Mouse (Mus musculus) kidney, embryonic 15.5 days (tissue): ENCODE results near the gene Prrt1. TPM values are rescaled to one million over a fixed set of nuclear protein-coding genes. Genes with fewer than 3 reads are reported as not detected.

ENCODE experiments used
- ATAC-seq: fragments of 200-750 bp; cut with Nextera tagmentation; replicated peaks from 2 replicates; pipeline ENCODE4 v1.8.0; 2017; ENCODE audit warnings: moderate TSS enrichment; ENCODE audit not compliant: low FRiP score
- H3K27ac ChIP-seq: fragments of 300-500 bp; sonication (generic); 2 replicates; pipeline ENCODE4 v1.5.1; 2015; ENCODE audit warnings: mild to moderate bottlenecking, inconsistent platforms
- H3K27me3 ChIP-seq: fragments of 300-500 bp; sonication (generic); 2 replicates; pipeline ENCODE4 v1.6.1; 2015; ENCODE audit warnings: inconsistent platforms
- H3K36me3 ChIP-seq: fragments of 300-500 bp; sonication (generic); 2 replicates; pipeline ENCODE4 v1.6.1; 2015; ENCODE audit warnings: inconsistent platforms
- H3K4me1 ChIP-seq: fragments of 300-500 bp; sonication (generic); 2 replicates; pipeline ENCODE4 v1.6.1; 2015; ENCODE audit warnings: inconsistent platforms
- H3K4me2 ChIP-seq: fragments of 300-500 bp; sonication (generic); 2 replicates; pipeline ENCODE4 v1.6.1; 2015; ENCODE audit warnings: moderate library complexity, mild to moderate bottlenecking, inconsistent platforms
- H3K4me3 ChIP-seq: fragments of 300-500 bp; sonication (generic); replicated peaks from 2 replicates; pipeline ENCODE4 v1.5.1; 2015; ENCODE audit warnings: mild to moderate bottlenecking, inconsistent platforms
- H3K9ac ChIP-seq: fragments of 300-500 bp; sonication (generic); 2 replicates; pipeline ENCODE4 v1.6.1; 2015; ENCODE audit warnings: mild to moderate bottlenecking, inconsistent platforms
- H3K9me3 ChIP-seq: fragments of 300-500 bp; sonication (generic); replicated peaks from 2 replicates; pipeline ENCODE4 v1.6.1; 2016; ENCODE audit warnings: inconsistent platforms
- WGBS: fragments of 180-500 bp; shearing (Covaris S2); methylation state at CpG from one replicate; pipeline ENCODE4 v1.1.7; 2015; ENCODE audit warnings: mixed read lengths; 5-methylcytosine and 5-hydroxymethylcytosine counted together
- polyA plus RNA-seq: library from polyadenylated mRNA; unstranded; fragments of >200 nt; fragmentation: Nextera tagmentation; extraction: Ambion mirVana; gene quantifications from 2 replicates; pipeline ENCODE4 v1.2.1, GENCODE M21; 2015

Gene Prrt1
- polyA plus RNA-seq, 1 experiment from 2014 or later: 0.35 TPM

GRCm38 (mm10) chr17:34656666-34657065 lies 27.3 kb downstream of the Prrt1 start:
- Histone ChIP-seq H3K36me3 (peaks cover 31% of the 10 kb centered on the region), H3K27me3 (peaks cover 40% of the 10 kb centered on the region), H3K9me3 (no peaks in the 10 kb centered on the region), H3K4me3 (no peak overlapping the region), H3K27ac (no peak overlapping the region), H3K4me1 (peaks cover 42% of the 10 kb centered on the region), H3K4me2 (no peak overlapping the region), H3K9ac (no peak overlapping the region)
- 67% methylated on average over 8 of the region's 8 CpGs for WGBS
- ATAC-seq: no peak

GRCm38 (mm10) chr17:34657271-34657670 lies 27.9 kb downstream of the Prrt1 start:
- H3K27me3 ChIP-seq: peaks cover 41% of the 10 kb centered on the region
- H3K9me3 ChIP-seq: no peaks in the 10 kb centered on the region
- no peak overlapping the region for H3K27ac ChIP-seq
- H3K4me3 ChIP-seq: no peak overlapping the region
- WGBS: 18% methylated on average over 2 of the region's 2 CpGs
- peaks cover 25% of the 10 kb centered on the region for H3K36me3 ChIP-seq
- no peak overlapping the region for H3K9ac ChIP-seq
- no peak for ATAC-seq
- peaks cover 43% of the 10 kb centered on the region for H3K4me1 ChIP-seq
- no peak overlapping the region for H3K4me2 ChIP-seq

- H3K27me3 ChIP-seq: peaks cover 49% of the 10 kb centered on the region
- no peak for ATAC-seq
- no peak overlapping the region for H3K4me2 ChIP-seq
- no peak overlapping the region for H3K27ac ChIP-seq
- peaks cover 43% of the 10 kb centered on the region for H3K4me1 ChIP-seq
- H3K36me3 ChIP-seq: peaks cover 17% of the 10 kb centered on the region
- no peaks in the 10 kb centered on the region for H3K9me3 ChIP-seq
- 82% methylated on average over 2 of the region's 2 CpGs for WGBS
- H3K4me3 ChIP-seq: no peak overlapping the region
- no peak overlapping the region for H3K9ac ChIP-seq
These were observed 28.8 kb downstream of the Prrt1 start for GRCm38 (mm10) chr17:34658145-34658544.

- Histone ChIP-seq H3K4me3 (no peak overlapping the region), H3K4me1 (peaks cover 43% of the 10 kb centered on the region)
These were observed 29.3 kb downstream of the Prrt1 start for GRCm38 (mm10) chr17:34658591-34658990.

GRCm38 (mm10) chr17:34659181-34659896 lies 30.0 kb downstream of the Prrt1 start:
- Histone ChIP-seq H3K9ac (no peak overlapping the region), H3K4me3 (no peak overlapping the region), H3K4me2 (no peak overlapping the region), H3K27ac (no peak overlapping the region), H3K36me3 (peaks cover 5% of the 10 kb centered on the region), H3K4me1 (peaks cover 40% of the 10 kb centered on the region), H3K27me3 (peaks cover 51% of the 10 kb centered on the region), H3K9me3 (no peaks in the 10 kb centered on the region)
- ATAC-seq: no peak
- 60% methylated on average over 12 of the region's 12 CpGs for WGBS

More at GRCm38 (mm10) chr17:34658591-34658990, 29.3 kb downstream of the Prrt1 start:
- Histone ChIP-seq H3K4me2 (no peak overlapping the region), H3K9me3 (no peaks in the 10 kb centered on the region), H3K9ac (no peak overlapping the region), H3K27me3 (peaks cover 51% of the 10 kb centered on the region), H3K27ac (no peak overlapping the region), H3K36me3 (peaks cover 12% of the 10 kb centered on the region)
- no peak for ATAC-seq
- 81% methylated on average over 3 of the region's 3 CpGs for WGBS

GRCm38 (mm10) chr17:34659897-34660214 lies 30.5 kb downstream of the Prrt1 start:
- no peak for ATAC-seq
- no peak overlapping the region for H3K4me2 ChIP-seq

GRCm38 (mm10) chr17:34660259-34660820 lies 31.0 kb downstream of the Prrt1 start:
- Histone ChIP-seq H3K27ac (no peak overlapping the region), H3K9me3 (no peaks in the 10 kb centered on the region), H3K36me3 (no peaks in the 10 kb centered on the region), H3K27me3 (peaks cover 57% of the 10 kb centered on the region), H3K4me2 (peak overlapping the region; percentile 55), H3K9ac (no peak overlapping the region), H3K4me3 (0 out of 2 replicates have a peak overlapping the region, but pooled peaks have one; percentile 23), H3K4me1 (peaks cover 30% of the 10 kb centered on the region)
- 28% methylated on average over 11 of the region's 11 CpGs for WGBS
- ATAC-seq: no peak

More at GRCm38 (mm10) chr17:34659897-34660214, 30.5 kb downstream of the Prrt1 start:
- Histone ChIP-seq H3K4me3 (no peak overlapping the region), H3K4me1 (peaks cover 34% of the 10 kb centered on the region), H3K27ac (no peak overlapping the region), H3K9me3 (no peaks in the 10 kb centered on the region), H3K27me3 (peaks cover 52% of the 10 kb centered on the region), H3K36me3 (no peaks in the 10 kb centered on the region), H3K9ac (no peak overlapping the region)
- 54% methylated on average over 3 of the region's 3 CpGs for WGBS

- no peaks in the 10 kb centered on the region for H3K9me3 ChIP-seq
- H3K9ac ChIP-seq: no peak overlapping the region
- peak overlapping the region; percentile 55 for H3K4me2 ChIP-seq
- H3K27me3 ChIP-seq: peaks cover 65% of the 10 kb centered on the region
- peak; percentile 58; the same call in 1 of the 2 replicates for ATAC-seq
- peaks cover 21% of the 10 kb centered on the region for H3K4me1 ChIP-seq
- peak overlapping the region; percentile 23 for H3K4me3 ChIP-seq
- peak overlapping the region; percentile 51 for H3K27ac ChIP-seq
- WGBS: 3% methylated on average over 19 of the region's 19 CpGs
- no peaks in the 10 kb centered on the region for H3K36me3 ChIP-seq
These were observed 31.8 kb downstream of the Prrt1 start for GRCm38 (mm10) chr17:34661121-34661591.

- Histone ChIP-seq H3K4me3 (no peak overlapping the region), H3K9me3 (no peaks in the 10 kb centered on the region), H3K27ac (no peak overlapping the region), H3K9ac (no peak overlapping the region), H3K36me3 (no peaks in the 10 kb centered on the region), H3K4me2 (no peak overlapping the region), H3K4me1 (peaks cover 17% of the 10 kb centered on the region), H3K27me3 (peaks cover 67% of the 10 kb centered on the region)
- no peak for ATAC-seq
- WGBS: 97% methylated on average over 1 of the region's 1 CpGs
These were observed 33.1 kb downstream of the Prrt1 start for GRCm38 (mm10) chr17:34662468-34662867.

- WGBS: 84% methylated on average over 8 of the region's 8 CpGs
- H3K4me3 ChIP-seq: no peak overlapping the region
These were observed 33.6 kb downstream of the Prrt1 start for GRCm38 (mm10) chr17:34662978-34663377.

GRCm38 (mm10) chr17:34663558-34663957 lies 34.2 kb downstream of the Prrt1 start:
- WGBS: 43% methylated on average over 1 of the region's 1 CpGs
- Histone ChIP-seq H3K4me1 (peaks cover 17% of the 10 kb centered on the region), H3K4me2 (no peak overlapping the region), H3K27ac (no peak overlapping the region), H3K27me3 (peaks cover 59% of the 10 kb centered on the region), H3K36me3 (no peaks in the 10 kb centered on the region), H3K9ac (no peak overlapping the region), H3K9me3 (no peaks in the 10 kb centered on the region), H3K4me3 (no peak overlapping the region)
- no peak for ATAC-seq

More at GRCm38 (mm10) chr17:34662978-34663377, 33.6 kb downstream of the Prrt1 start:
- Histone ChIP-seq H3K9ac (no peak overlapping the region), H3K27ac (no peak overlapping the region), H3K4me1 (peaks cover 17% of the 10 kb centered on the region), H3K27me3 (peaks cover 63% of the 10 kb centered on the region), H3K9me3 (no peaks in the 10 kb centered on the region), H3K36me3 (no peaks in the 10 kb centered on the region), H3K4me2 (no peak overlapping the region)
- no peak for ATAC-seq

- peaks cover 56% of the 10 kb centered on the region for H3K27me3 ChIP-seq
- no peaks in the 10 kb centered on the region for H3K36me3 ChIP-seq
- H3K4me2 ChIP-seq: no peak overlapping the region
- H3K9ac ChIP-seq: no peak overlapping the region
- H3K4me3 ChIP-seq: no peak overlapping the region
- H3K4me1 ChIP-seq: peaks cover 17% of the 10 kb centered on the region
- H3K9me3 ChIP-seq: no peaks in the 10 kb centered on the region
- no peak overlapping the region for H3K27ac ChIP-seq
- 67% methylated on average over 7 of the region's 7 CpGs for WGBS
- no peak for ATAC-seq
These were observed 35.1 kb downstream of the Prrt1 start for GRCm38 (mm10) chr17:34664472-34664871.
